Mouse (Mus musculus): ENCODE results near the gene Rnf152.

Gene Rnf152

DNA sequence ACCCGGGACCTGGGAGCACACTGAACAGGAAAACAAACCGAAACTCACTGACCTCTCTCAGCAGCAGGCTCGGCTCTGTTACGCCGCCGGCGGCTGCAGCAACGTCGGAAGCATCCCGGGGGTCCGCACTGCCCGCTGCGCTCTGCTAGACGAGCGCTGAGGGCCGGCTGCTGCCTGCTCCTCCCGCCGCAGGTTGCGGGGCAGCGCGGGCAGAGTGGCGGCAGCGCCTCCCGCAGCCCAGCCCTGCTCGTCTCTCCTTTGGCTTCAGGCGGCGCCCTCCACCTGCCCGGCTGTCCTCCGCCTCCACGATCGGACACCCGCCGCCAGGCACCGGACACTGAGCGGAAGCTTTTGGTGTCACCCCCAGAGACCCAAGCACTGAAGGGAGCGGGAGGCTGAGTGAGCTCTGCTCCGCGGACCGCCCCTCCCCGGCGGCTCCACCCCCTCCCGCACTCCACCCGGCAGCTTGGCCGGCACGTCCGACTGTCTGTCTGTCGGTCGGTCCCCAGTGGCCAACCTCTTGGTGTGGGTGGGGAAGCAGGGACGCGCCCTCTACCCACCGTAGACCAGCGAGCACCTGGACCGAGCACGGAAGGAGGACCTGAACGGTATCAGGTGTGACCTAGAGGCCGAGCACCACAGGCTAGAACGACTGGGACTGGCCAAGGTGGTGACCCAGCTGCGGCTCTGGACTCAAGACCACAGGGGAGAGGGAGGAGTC, at the start of gene Rnf152:
Gene Rnf152, minus strand, starts transcription at position 420 of the 721 bp plus-strand sequence.
- peak; percentile 7 for DNase-seq

DNA sequence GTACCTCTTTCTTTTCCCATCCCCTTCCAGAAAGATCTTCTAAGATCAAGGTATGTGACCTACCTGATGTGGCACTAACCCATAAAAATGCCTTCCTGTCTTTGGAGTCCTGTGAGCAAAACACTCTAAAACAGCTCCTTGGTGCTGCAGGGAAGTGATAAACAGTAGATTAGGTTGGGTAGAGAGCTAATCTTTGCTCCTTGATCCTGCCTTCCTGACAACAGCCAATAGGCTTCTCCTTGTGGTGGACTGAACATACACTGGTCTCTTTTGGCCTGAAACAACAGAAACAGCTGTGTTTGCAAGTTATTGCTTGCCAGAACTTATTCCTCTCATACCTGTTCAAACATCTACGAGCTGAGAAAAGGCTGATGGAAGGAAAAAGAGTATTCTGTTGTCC, 46.3 kb upstream of the Rnf152 start:
- DNase-seq, result no peak

DNA sequence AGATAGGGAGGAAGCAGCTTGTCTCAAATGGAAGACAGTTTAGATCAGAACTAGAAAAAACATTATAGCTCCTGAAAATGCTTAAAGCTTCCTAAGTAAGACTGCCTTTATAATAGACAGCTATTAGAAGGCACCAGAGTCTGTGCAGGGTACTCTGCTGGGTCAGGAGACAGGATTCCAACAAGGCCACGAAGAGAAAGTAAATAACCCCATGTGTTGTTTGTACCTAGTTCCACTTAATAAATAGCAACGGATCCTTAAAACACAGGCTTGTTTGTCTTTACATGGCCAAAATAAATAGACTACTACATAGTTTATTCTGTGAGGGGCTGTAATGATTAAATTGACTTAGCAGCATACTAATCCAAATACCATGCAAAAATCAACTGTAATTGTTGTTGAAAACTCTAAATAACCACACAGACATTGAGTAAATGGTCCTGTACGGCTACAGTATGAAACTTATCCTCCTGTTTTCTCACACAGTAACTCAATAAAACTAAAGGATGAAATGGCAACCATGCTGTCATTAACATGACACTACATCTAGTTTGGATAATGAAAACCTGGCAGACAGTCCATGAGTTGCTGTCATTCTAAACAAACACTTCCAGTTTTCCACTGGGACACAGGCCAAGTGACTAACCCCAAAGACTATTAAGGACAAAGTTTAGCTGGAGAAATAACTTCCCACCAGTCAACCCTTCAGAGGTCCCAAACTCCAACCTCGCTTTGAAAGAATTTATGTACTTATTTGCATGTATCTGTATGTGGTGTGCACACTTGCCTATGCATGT, 27.8 kb upstream of the Rnf152 start:
- DNase-seq, result no peak

DNA sequence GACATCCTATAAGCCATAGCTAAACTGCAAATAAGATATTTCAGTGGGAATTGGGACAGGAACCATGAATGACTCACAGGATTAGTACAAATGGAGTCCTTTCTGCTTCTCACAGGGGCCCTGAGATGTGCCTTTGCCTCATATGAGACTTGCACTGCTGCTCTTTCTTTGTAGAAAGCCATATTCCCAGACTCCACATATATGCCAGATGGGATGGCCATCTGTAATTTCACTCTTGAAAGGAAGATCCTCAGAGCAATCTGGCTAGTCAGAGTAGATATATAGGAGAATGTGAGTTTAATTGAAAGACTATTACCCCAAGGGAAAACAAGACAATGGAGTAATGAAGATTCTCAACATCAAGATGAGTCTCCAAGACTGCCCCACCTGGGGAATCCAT, 21.0 kb upstream of the Rnf152 start:
- DNase-seq, result peak; percentile 33

DNA sequence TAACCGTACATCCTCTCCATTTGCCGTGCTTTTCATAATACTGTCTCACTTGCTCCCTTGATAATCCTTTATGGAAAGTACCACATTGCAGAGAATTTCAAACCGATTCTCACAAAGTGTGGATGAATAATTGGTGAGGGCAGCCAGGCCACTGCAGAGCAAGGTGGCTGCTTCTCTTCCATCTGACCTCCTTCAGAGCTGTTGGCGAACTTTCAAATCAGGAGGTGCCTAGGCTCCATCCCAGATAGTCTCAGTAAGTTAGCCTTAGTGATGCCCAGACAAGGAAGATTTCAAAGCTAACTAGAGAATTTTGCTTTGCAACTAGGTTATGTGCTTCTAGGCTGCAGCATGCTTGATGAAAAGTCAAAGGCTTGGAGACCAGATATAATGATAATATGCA, 18.1 kb upstream of the Rnf152 start:
- DNase-seq, result no peak

DNA sequence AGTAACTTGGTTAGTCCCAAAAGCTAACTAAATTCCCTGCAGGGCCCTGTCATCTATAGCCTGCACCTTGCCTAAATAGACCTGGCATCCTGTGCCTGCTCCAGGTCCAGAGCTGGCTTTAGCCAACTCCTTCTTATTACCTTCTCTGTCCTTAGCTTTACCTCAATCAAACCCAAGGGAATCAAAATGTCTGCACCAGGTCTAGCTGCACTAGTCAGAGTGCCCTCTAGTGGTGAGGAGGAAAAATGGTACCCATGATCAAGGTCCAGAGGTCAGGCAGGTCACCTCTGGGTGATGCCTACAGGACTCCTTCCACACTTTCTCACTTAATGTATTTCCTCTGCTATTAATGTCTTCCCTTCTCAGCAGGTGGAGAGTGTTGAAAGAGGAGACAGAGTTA, 6.2 kb upstream of the Rnf152 start:
- DNase-seq, result no peak

DNA sequence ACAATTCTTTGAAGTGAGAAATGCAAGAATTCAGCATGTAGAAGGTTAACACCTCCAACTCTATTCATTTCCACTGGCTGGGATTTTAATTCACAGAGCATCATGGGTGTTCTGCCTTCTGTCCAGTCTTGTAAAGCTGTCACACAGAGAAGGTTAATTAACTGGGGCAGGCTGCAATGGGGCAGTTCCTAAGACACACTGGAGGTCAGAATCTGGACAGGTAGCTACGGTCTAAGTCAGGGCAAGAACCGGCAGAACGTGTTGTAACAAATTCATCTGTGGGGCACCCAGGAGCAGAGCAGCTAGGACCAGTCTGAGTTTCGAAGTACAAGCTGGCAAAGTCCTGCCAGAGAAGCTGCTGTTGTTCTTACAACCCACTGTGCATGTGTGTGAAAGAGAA, 2.4 kb upstream of the Rnf152 start:
- no peak for DNase-seq

DNA sequence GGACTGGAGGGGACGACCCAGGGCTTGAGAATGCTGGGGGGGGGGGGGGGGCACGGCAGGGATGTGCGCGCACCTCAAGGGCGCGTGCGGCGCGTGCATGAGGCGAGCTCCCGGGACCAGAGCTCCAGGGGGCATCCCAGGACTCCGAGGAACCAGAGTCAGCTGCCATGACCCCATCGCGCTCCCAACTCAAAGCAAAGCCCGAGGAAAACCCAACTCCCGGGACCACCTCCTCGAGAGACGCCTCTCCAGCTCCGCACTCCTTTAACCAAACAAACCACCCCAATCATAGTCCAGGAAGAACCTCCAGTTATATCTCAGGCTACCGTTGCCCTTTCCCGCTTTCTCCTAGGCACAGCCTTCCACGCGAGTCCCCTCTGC, 610 bp downstream of the Rnf152 start:
- no peak for DNase-seq

DNA sequence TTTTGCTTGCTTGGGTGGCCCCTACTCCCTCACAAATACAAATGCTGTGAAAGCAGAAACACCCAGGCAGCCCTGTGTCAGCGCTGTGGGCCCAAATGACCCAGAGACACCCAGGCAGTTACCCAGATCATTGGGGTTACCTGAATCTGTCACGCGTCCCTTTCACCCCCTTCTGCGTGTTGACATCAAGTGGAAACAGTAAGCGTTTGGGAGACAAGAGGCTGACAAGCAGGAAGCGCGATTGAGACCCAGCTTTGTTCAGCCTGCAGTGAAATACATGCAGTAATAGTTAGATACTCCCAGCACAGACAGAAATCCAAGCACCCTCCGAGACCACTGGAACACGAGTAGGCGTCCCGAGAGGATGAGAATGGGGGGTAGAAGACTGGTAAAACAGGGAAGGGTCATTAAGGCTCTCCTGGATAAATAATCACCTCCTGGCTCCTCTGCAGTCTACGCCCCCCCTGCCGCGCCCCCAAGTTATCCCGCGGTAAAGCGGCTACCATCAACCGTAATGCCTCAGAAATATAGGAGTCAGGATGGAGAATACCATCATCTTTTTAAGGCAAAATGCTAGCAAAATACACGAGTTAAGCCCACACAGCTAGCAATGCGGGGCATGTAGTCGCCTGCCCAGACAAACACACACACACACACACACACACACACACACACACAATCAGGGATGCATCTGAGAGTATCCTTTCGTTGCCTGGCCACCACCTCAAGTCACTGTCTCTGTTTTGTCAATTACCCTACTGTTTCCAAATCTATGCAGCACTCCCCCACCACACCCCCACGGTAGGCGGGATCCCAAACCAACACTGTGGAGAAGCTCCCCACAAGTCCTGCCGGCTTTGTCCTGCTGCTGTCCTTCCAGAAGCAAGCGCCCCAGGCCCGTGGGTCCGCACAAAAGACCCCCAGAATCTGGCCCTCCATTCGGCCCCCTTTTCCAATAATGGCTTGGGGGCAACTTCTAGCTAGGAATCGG, 1.3 kb downstream of the Rnf152 start:
- peak; percentile 17 for DNase-seq

DNA sequence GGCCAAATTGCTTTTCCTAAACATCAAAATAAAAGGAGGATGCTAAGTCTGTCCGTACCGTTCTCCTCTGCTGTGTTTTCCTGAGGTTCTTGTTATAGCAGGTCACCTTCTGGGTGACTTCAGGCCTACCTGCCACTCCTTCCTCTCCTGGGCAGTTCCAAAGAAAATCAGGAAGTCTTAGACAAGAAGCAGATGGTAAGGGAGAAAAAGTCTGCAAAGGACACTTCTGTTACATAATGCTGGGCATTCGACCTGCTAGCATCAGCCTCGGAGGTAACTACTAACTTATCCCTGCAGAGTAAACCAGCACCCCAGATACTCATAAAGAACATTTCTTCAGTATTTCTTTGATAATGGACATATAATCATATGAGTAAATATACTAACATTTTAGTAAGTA, 4.7 kb downstream of the Rnf152 start:
- DNase-seq, result no peak

DNA sequence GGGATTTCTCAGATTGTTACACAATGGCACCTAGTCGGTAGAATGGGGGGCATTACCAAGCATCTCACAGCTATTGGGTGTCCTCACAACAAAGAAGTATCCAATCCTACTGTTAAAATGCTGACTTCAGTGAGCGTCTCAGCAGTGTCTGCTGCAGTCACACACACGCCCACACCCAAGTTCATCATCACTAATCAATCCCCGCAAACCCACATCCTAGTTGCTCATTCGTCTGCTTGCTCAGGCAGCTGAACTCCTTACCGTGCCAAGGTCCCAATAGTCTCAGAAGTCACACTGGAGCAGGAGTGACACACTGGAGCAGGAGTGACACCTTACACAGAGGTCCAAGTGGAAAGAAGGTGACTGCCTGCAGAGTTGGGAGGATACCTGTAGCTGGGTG, 14.2 kb downstream of the Rnf152 start:
- DNase-seq, result no peak

DNA sequence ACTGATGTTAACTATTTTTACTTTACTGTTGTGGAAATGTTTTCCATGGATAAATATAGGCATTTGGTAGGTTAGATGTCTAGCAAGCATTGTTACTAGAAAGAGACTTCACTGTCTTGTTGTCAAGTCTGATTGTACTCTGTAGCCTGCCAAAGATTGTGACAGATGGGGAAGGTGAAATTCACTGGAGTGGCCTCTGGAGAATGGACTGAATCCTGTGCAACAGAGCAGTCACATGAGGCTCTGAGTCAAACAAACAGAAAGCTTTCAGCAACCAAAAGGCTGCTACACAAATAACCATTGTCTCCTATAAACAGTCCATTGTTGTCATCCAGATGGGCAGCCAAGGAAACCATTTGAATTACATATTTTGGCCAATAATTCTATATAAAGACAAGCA, 15.6 kb downstream of the Rnf152 start:
- DNase-seq, result no peak

DNA sequence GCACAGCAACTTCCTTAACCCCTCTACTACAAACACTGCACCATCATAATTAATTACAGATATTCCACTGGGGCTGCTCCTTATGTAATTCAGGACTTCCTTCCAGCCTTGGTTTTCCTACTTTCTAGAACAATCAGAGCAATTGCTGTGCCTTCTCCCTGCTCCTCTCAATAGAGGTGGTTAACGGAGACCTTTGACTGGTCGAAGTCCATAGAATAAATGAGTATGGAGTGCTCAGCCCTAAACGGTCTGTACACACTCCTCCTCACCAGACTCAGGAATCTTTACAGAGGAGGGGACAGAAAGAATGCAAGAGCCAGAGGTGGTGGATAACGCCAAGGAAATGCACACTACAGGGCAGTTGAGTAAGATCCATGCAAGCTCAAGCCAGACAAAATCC, 19.1 kb downstream of the Rnf152 start:
- DNase-seq, result no peak

DNA sequence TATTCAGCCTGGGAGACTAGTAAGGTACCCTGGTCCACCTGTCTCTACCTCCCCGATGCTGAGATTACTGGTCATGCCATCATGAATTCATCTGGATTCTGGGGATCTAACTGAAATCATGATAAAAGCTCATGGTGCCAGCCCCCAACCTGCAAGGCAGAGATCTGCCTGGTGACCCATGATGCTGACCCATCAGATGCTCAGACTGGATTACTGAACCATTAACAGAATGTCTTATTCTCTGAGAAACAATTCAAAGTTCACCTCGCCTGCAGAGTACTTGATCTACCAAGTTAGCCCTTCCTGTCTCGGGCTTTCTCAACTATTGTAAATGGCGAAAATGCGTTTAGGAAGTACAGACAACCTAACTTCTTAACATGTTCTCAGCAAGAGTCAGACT, 20.4 kb downstream of the Rnf152 start:
- no peak for DNase-seq

DNA sequence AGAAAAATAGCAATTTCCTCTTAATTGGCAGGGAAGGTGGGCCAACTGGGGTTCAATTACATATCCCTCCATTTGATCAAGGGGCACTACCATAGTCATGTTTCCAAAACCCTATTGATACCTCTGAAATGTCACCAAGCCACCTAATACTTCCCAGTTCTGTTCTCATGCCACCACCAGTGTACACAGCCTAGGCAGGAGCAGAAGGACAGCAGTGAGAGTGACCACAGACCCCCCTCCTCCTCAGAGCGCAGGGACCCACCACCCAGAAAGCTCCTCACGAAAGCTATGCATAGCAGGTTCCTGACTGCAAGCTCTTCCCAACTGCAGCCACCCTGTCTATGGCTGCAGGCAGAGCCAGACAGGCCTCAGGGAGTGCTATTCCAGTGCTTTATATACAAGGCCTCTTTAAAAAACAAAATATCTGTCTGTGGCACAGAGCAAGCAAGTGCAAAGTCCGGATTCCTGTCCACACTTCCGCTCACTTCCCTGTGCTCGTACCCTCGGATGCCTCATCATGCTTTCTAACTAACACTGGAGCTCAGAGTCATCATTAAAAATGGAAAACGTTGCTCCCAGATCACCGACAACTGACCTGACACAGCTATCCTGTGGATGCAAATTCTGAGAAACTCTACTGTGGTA, 24.3 kb downstream of the Rnf152 start:
- DNase-seq, result no peak

DNA sequence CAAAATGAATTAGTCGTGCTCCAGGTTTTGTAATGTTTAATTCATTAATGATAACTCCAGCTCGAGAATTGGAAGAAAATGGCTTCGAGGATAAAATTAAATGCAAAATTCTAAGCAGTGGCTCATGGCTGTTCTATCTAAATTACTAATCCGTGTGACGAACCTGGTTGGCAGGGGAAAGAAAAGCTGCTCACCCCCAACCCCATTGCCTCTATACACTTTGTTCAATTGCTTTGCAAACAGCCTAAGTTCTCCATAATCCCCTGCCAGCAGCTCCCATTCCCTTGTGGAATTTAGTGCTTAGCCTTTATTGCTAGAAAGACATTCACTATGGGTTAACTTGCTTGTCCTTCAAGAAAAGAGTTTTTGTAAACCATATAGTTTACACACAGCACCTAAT, 24.9 kb downstream of the Rnf152 start:
- DNase-seq, result no peak

DNA sequence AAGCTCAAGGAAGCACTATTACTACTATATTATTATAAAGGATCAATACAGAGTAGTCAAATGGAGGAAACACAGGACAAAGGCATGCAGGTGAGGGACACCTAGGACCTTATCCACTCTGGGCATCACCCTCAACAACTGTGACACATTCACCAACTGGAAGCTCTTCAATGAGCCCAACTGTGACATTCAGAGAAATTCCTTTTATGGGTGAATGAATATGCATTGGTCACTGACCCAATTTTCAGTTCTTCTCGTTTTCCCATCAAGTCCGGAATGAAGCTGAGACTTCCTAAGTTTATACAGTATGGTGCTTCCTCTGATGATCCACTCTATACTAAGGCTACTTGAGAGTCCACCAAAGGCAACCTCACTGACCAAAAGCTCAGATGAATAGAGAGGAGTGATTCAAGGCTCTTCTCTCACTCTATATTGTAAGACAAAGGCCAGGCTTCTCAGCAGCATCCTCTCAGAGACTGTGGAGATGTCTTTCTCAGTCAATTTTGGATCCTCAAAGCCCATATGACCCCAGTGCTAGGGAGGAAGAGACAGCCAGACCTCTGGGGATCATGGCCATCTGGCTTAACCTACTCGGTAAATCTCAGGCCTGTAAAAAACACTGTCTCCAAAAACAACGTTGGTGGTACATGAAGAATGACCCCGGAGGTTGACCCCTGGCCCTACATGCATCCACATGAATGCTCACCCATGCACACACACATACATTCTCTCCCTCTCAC, 25.8 kb downstream of the Rnf152 start:
- DNase-seq, result no peak

DNA sequence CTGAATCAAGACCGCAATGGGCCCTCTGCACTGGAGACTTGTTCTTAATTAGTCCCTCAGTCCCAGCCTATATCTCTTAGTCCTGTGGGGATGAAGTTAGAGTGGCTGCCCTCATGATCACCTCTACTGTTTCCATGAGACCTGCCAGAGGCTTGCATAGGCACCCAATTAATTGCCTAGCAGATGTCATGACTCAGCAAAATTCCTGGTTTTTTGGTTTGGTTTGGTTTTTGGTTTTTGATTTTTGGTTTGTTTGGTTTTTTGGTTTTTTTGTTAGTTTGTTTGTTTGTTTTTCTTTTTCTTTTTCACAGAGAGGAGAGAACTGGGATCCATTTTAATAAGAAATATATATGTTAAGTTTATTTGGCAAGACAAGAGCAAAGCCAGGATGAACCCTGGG, 28.7 kb downstream of the Rnf152 start:
- DNase-seq, result no peak

DNA sequence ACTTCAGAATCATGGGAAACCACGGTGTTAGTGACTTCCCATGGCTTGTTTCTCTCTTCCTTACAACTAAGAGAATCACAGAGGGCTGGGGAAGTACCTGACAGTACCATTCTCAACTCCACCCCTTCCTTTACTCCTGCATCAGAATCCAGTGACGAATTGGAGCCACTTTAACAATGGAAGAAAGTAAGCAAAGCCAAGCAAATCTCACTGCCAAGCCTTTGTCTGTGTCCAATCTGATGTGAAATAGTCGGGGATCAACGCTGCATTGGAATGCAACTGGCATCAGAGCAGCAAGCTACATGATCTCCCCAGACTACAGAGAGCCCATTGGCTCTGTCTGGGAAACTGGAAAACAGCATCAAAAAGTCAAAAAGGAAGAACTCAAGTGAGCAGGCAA, 31.9 kb downstream of the Rnf152 start:
- DNase-seq, result no peak

DNA sequence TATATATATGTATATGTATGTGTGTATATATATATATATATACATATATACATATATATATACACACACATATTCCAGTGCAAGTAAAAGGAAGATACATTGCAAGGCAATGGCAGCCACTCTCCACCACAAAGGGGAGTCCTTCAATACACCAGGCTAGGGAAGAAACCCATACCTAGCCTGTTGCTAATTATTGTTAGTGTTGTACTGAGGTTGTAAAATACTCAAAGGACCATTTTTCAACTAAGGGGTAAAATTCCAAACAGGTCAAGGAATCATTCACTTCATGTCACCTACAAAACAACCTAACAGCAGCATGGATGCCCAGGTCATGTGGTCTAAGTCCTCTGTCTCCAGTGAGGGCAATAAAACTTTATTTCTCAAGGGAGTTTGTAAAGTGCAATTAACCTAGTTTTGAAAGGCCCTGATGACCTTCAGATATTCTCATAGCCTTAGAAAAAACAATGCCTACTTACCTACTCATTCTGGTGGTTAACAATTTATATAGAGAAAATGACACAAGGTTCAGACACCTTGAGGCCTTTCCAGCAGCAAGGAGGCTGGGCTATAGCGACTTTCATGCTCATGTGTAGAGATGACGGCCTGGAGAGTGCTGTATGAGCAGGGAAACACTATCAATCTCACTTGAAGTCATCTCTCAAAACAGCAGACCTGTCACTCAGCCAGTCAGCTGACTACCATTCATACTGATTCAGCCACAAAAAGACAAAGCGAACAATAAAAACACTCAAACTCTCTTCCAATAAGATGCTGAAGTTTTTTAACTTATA, 42.3 kb downstream of the Rnf152 start:
- DNase-seq, result no peak

DNA sequence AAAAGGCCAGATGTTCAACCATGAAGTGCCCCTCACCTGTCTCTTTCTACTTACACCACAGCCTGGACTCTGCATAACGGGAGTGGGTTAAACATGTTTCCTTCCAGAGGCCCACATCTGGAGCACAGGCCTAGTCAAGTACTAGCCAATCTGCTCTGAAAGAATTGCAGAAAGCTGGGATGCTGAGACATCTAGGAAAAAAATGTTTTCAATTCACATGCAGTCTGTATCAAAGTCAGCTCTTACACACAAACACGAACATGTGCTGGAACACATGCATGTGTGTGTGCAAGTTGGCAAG, 44.0 kb downstream of the Rnf152 start:
- DNase-seq, result no peak
